Mouse (Mus musculus): ENCODE results near the gene Mettl3.

DNA sequence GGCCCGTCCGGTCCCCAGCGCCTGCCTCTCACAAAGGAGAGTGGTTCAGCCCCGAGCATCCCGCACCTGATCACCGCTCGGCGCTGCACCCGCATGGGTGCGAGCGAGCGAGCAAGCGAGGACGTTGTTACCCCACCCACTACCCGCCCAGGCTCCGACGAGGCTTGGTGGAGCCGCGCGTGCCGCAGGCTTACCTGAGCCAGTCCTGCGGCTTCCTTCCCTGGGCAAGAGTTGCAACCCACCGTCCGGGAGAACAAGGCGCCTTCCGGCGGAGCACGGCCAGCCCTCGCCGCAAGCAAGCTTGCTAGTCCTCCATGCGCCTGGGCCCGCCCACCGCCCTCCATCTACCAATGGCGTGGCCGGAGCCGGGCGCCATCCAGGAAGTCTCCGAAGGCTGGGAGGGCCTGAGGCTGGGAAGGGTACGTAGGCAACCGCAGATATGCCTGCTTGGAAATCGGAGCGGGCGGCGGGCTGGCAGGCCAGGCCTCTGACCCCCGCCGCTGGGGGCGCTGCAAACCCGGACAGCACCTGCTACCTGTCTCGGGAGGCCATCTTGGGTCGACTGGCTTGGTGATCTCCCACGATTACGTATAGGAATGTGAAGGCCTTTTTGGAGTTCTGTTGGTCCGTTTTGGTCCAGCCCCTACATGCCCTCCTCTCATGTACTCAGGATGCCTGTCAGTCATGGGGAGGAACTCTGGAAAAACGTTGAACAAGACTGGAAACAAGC is 47.3 kb downstream of the Mettl3 start, which contains the start of gene Chd8:
- TF ChIP-seq POLR2A (IDR thresholded peaks at IDR 0.05; ENCODE audit: borderline replicate concordance, low read depth, low read length) (peak; percentile 81; the same call in 1 of the 2 replicates), CTCF (IDR thresholded peaks at IDR 0.05; ENCODE audit: low read depth, low read length) (peak; percentile 64)

All from bone marrow macrophage, adult 2 months (primary cell).